Mouse (Mus musculus) C2C12 (cell line): Measurements from ENCODE around the gene Sec16a. TPM values are rescaled to one million over a fixed set of nuclear protein-coding genes. Genes with fewer than 3 reads are reported as not detected.

Experiments
- H3K27me3 ChIP-seq: one replicate; pipeline ENCODE4 v1.6.1; 2011; ENCODE audit not compliant: control insufficient read depth, insufficient read depth, insufficient read length
- H3K36me3 ChIP-seq: one replicate; pipeline ENCODE4 v1.6.1; 2011; ENCODE audit not compliant: control insufficient read depth, insufficient read depth
- H3K4me3 ChIP-seq: one replicate; pipeline ENCODE4 v1.5.1; 2011; ENCODE audit warnings: mild to moderate bottlenecking, control low read depth; ENCODE audit not compliant: poor library complexity, insufficient read depth, severe bottlenecking
- H3K79me2 ChIP-seq: one replicate; pipeline ENCODE4 v1.6.1; 2011; ENCODE audit not compliant: control insufficient read depth, insufficient read depth
- H3K79me3 ChIP-seq: one replicate; pipeline ENCODE4 v1.6.1; 2011; ENCODE audit warnings: low read depth, control low read depth
- H3ac ChIP-seq: one replicate; pipeline ENCODE3; 2011; ENCODE audit warnings: low read depth; ENCODE audit not compliant: control insufficient read depth, insufficient read length
- CEBPB ChIP-seq: IDR thresholded peaks from one replicate; pipeline ENCODE4 v1.6.1; 2011; ENCODE audit warnings: low read depth, mild to moderate bottlenecking, control low read depth, moderate library complexity
- CTCF ChIP-seq: IDR thresholded peaks from one replicate; pipeline ENCODE4 v1.5.1; 2011; ENCODE audit not compliant: control insufficient read depth, insufficient read depth, insufficient read length
- FOSL1 ChIP-seq: IDR thresholded peaks from one replicate; pipeline ENCODE4 v1.8.0; 2011; ENCODE audit warnings: mild to moderate bottlenecking, low read length; ENCODE audit not compliant: poor library complexity, insufficient read depth, severe bottlenecking
- MAX ChIP-seq: IDR thresholded peaks from one replicate; pipeline ENCODE4 v1.6.1; 2011; ENCODE audit warnings: mild to moderate bottlenecking, control low read depth
- MYOD1 ChIP-seq: IDR thresholded peaks from one replicate; pipeline ENCODE4 v1.6.1; 2011; ENCODE audit warnings: low read depth; ENCODE audit not compliant: control insufficient read depth, insufficient read length
- MYOG ChIP-seq: IDR thresholded peaks from one replicate; pipeline ENCODE4 v1.6.1; 2011; ENCODE audit not compliant: control insufficient read depth, insufficient read length; ENCODE audit errors: extremely low read depth
- USF1 ChIP-seq: IDR thresholded peaks from one replicate; pipeline ENCODE4 v1.6.1; 2011; ENCODE audit warnings: low read depth, mild to moderate bottlenecking, control low read depth, moderate library complexity
- polyA plus RNA-seq: library from polyadenylated mRNA; unstranded; fragments of >200 nt; fragmentation: generic; extraction: Trizol; gene quantifications from one replicate; pipeline ENCODE4 v1.2.1, GENCODE M21; 2012; ENCODE audit warnings: missing spikeins

Sec16a gene
- polyA plus RNA-seq, 1 experiment: 19.5 TPM

DNA sequence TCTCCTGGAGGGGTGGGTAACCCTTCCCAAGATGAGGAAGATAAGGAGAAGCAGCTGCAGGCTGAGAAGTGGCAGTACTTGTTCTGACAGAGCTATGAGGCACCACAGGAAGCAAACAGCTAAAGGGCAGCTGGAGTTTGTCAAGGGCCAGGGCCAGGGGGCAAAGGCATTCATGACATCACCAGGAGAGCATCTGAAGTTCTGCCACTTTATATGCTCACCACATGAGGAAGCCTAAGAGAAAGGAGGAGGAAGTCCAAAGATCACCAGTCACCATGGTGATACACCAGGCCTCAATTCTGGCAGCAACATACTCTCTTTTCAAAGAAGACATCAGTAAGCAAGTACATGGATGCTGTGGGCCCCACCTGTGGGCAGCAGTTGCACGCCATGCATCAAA is 21.9 kb downstream of the Sec16a start:
- no peaks in the 10 kb centered on the region for H3K79me3 ChIP-seq
- H3K27me3 ChIP-seq: no peaks in the 10 kb centered on the region
- TF ChIP-seq MYOG (no peak), MYOD1 (no peak), CTCF (no peak), CEBPB (no peak), USF1 (no peak), MAX (no peak), FOSL1 (no peak)
- H3K79me2 ChIP-seq: no peaks in the 10 kb centered on the region
- H3K36me3 ChIP-seq: peaks cover 81% of the 10 kb centered on the region
- H3ac ChIP-seq: no peak overlapping the region
- H3K4me3 ChIP-seq: no peak overlapping the region

GRCm38 (mm10) chr2:26421969-26422368 is 23.0 kb downstream of the Sec16a start:
- Histone ChIP-seq H3K27me3 (no peaks in the 10 kb centered on the region), H3K4me3 (no peak overlapping the region), H3K79me2 (no peaks in the 10 kb centered on the region), H3K36me3 (peaks cover 74% of the 10 kb centered on the region), H3ac (no peak overlapping the region), H3K79me3 (no peaks in the 10 kb centered on the region)
- no peak for TF ChIP-seq CTCF
- TF ChIP-seq USF1: no peak
- TF ChIP-seq MAX: no peak
- TF ChIP-seq MYOD1: no peak
- TF ChIP-seq CEBPB: no peak
- TF ChIP-seq FOSL1: no peak
- TF ChIP-seq MYOG: no peak

DNA sequence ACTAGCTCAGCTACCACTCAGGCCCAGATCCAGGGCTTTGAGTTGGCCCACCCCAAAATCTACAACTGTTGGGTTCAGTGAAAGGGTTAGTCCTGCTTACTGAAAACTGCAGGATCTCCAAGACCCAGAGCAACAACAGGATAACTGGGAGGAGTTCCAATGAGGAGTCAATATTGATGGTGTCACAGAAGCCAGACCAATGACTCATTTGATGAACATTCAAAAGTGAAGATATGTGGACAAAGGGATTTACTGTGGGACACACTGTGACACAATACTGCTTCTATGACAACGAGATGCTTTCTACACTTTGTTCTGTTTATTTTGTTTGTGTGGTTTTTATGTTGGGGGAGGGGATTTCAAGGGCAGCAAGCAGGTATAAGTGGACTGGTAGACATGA is 26.9 kb downstream of the Sec16a start:
- H3K4me3 ChIP-seq: no peak overlapping the region
- no peaks in the 10 kb centered on the region for H3K27me3 ChIP-seq
- H3K79me3 ChIP-seq: no peaks in the 10 kb centered on the region
- peaks cover 67% of the 10 kb centered on the region for H3K36me3 ChIP-seq
- H3ac ChIP-seq: no peak overlapping the region
- H3K79me2 ChIP-seq: no peaks in the 10 kb centered on the region
- no peak for TF ChIP-seq USF1
- peak; percentile 34 for TF ChIP-seq CEBPB

- no peak for TF ChIP-seq FOSL1
- TF ChIP-seq CEBPB: no peak
- TF ChIP-seq CTCF: no peak
- TF ChIP-seq MYOG: no peak
- TF ChIP-seq MAX: no peak
- TF ChIP-seq MYOD1: no peak
- no peak for TF ChIP-seq USF1
- Histone ChIP-seq H3K4me3 (no peak overlapping the region), H3K36me3 (peaks cover 57% of the 10 kb centered on the region), H3ac (no peak overlapping the region), H3K27me3 (no peaks in the 10 kb centered on the region), H3K79me3 (no peaks in the 10 kb centered on the region), H3K79me2 (no peaks in the 10 kb centered on the region)
Measured at GRCm38 (mm10) chr2:26417066-26417465, 27.9 kb downstream of the Sec16a start.

DNA sequence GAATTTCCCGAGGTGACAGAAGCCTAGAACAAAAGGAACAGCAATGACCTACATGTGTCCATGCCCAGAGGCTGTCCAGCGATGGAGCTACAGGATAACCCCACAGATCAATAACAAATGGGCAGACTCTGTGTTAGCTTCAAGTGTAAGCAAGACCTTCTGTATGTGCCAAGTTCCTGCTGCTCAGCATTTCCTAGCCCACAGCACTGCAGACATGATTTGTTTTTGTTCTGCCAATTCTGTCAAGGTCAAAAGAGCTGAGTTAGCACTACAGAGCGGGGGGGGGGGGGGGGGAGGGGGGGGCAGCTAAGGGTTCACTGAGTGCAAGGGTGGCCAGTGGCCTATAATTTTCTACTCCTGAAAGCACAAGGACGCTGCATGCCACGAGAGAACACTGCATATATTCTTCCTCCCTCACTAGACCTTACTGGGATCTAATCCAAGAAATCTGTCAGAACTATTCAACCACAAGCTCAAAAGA is 34.0 kb downstream of the Sec16a start:
- no peak for TF ChIP-seq MYOG
- TF ChIP-seq USF1: no peak
- TF ChIP-seq CTCF: no peak
- TF ChIP-seq FOSL1: no peak
- no peak for TF ChIP-seq MYOD1
- no peak for TF ChIP-seq MAX
- TF ChIP-seq CEBPB: no peak
- no peak overlapping the region for H3K4me3 ChIP-seq
- H3ac ChIP-seq: no peak overlapping the region
- peaks cover 28% of the 10 kb centered on the region for H3K79me2 ChIP-seq
- H3K79me3 ChIP-seq: peaks cover 5% of the 10 kb centered on the region
- no peaks in the 10 kb centered on the region for H3K27me3 ChIP-seq
- peaks cover 42% of the 10 kb centered on the region for H3K36me3 ChIP-seq

DNA sequence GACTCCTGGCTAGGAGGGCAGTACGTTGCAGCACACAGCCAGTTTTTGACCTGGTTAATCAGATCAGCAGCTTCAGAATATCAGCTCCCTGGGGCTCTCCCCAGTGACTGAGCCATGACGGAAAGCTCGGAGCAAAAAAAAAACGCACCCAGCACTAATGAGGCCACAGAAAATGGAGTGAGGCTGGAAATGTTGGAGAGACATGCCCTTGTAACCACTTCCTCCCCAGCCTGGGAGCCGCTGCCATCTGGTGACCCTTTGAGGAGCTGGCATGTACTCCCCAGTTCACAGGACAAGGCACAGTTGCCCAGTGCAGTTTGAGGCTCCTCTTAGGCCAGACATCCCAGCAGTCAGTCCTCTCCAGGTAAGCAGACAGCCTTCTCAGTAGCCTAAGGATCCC is 34.9 kb downstream of the Sec16a start:
- Histone ChIP-seq H3K79me3 (peaks cover 11% of the 10 kb centered on the region), H3ac (no peak overlapping the region), H3K27me3 (no peaks in the 10 kb centered on the region), H3K4me3 (no peak overlapping the region), H3K79me2 (peaks cover 36% of the 10 kb centered on the region), H3K36me3 (peaks cover 33% of the 10 kb centered on the region)
- TF ChIP-seq CTCF: peak; percentile 16
- no peak for TF ChIP-seq MYOG
